Mouse (Mus musculus): ENCODE measurements around the gene Dek. TPM values are rescaled to one million over a fixed set of nuclear protein-coding genes. Genes with fewer than 3 reads are reported as not detected.

The Dek gene
- total RNA-seq, 2 experiments from 2014 or later = 55.3 to 58.2 TPM

- no peak for DNase-seq (ENCODE audit: low spot score in 2 of 2)
Measured at GRCm38 (mm10) chr13:47062756-47063155, 43.2 kb downstream of the Dek start.

GRCm38 (mm10) chr13:47056781-47057180 lies 49.2 kb downstream of the Dek start:
- no peak for DNase-seq (ENCODE audit: low spot score in 2 of 2)

- DNase-seq (ENCODE audit: low spot score in 2 of 2) = peak; percentile 51 to 70
Measured at GRCm38 (mm10) chr13:47056126-47056525, 49.9 kb downstream of the Dek start.

GRCm38 (mm10) chr13:47053971-47054370 lies 52.0 kb downstream of the Dek start:
- no peak for DNase-seq (ENCODE audit: low spot score in 2 of 2)

GRCm38 (mm10) chr13:47050009-47050408 lies 56.0 kb downstream of the Dek start:
- DNase-seq (ENCODE audit: low spot score in 2 of 2) = no peak

GRCm38 (mm10) chr13:47047996-47048395 lies 58.0 kb downstream of the Dek start:
- DNase-seq (ENCODE audit: low spot score in 2 of 2) = no peak

GRCm38 (mm10) chr13:47044617-47044947 lies 61.4 kb downstream of the Dek start, which contains the start of gene Tpmt:
Tpmt (minus strand) TSS chr13:47044737.
- DNase-seq (ENCODE audit: low spot score in 2 of 2) = peak in 1 of 2 experiments; percentile 12

- peak in 1 of 2 experiments; percentile 31 for DNase-seq (ENCODE audit: low spot score in 2 of 2)
Measured at GRCm38 (mm10) chr13:47043833-47044616, 62.0 kb downstream of the Dek start.

GRCm38 (mm10) chr13:47043030-47043680 lies 62.8 kb downstream of the Dek start, which contains the start of gene Kdm1b:
Kdm1b (plus strand) TSS chr13:47043499.
- peak; percentile 96 to 98 for DNase-seq (ENCODE audit: low spot score in 2 of 2)

- no peak for DNase-seq (ENCODE audit: low spot score in 2 of 2)
Measured at GRCm38 (mm10) chr13:47042024-47042633, 63.9 kb downstream of the Dek start.

- no peak for DNase-seq (ENCODE audit: low spot score in 2 of 2)
Measured at GRCm38 (mm10) chr13:47040061-47040460, 65.9 kb downstream of the Dek start.

GRCm38 (mm10) chr13:47037946-47038345 lies 68.1 kb downstream of the Dek start:
- DNase-seq (ENCODE audit: low spot score in 2 of 2) = no peak

Other genes starting within 250 kb of the Dek start
- 10 to 100 TPM; 20.2 to 24.2 TPM for gene Kif13a, start 176.3 kb downstream of the Dek start, total RNA-seq (2021)
- 10 to 100 TPM; 16.3 to 16.5 TPM for gene Nhlrc1, start 91.4 kb downstream of the Dek start, total RNA-seq (2021)
- gene Kdm1b, start 62.7 kb downstream of the Dek start, total RNA-seq (2021) = 1 to 10 TPM; 7.3 to 7.6 TPM
- gene Tpmt, start 61.5 kb downstream of the Dek start, total RNA-seq (2021) = 1 to 10 TPM; 9.0 to 9.8 TPM
- gene Rnf144b, start 16.5 kb upstream of the Dek start, total RNA-seq (2021) = 10 to 100 TPM; 22.5 to 26.3 TPM